In genomic region chr1:125837507-125837906, GRCm38 (mm10) we compare ENCODE assay signal across 8 mouse cellular contexts.
"Had no signal": no experiment of that assay in that cellular context is flagged by ENCODE, and none has a peak within 500 bp of the region (broad histone marks: within the 10 kb centered on the region; RNA-seq: fewer than 3 reads in every experiment).

No protein-coding gene starts in this region.

- H3K27ac ChIP-seq: limb, embryonic 15.5 days; liver, embryonic 15.5 days; midbrain, embryonic 13.5 days had no signal

- H3K4me3 ChIP-seq: limb, embryonic 15.5 days; liver, embryonic 15.5 days; midbrain, embryonic 13.5 days had no signal

- DNase-seq: kidney, adult 2 months; left cerebral cortex, postnatal 4 days; right cerebral cortex, postnatal 14 days; thymus, adult 18-20 months; thymus, postnatal 25 days had no signal

- H3K36me3 ChIP-seq: limb, embryonic 15.5 days; liver, embryonic 15.5 days; midbrain, embryonic 13.5 days had no signal

- H3K9ac ChIP-seq: limb, embryonic 15.5 days; liver, embryonic 15.5 days; midbrain, embryonic 13.5 days had no signal

- H3K9me3 ChIP-seq: limb, embryonic 15.5 days; liver, embryonic 15.5 days; midbrain, embryonic 13.5 days had no signal

- ATAC-seq: midbrain, embryonic 13.5 days had no signal

- H3K4me1 ChIP-seq: limb, embryonic 15.5 days; liver, embryonic 15.5 days; midbrain, embryonic 13.5 days had no signal

- H3K4me2 ChIP-seq: limb, embryonic 15.5 days; liver, embryonic 15.5 days; midbrain, embryonic 13.5 days had no signal

- H3K27me3 ChIP-seq: limb, embryonic 15.5 days; liver, embryonic 15.5 days; midbrain, embryonic 13.5 days had no signal
